ENCODE assay signal across 29 mouse cellular contexts in the genomic region with DNA sequence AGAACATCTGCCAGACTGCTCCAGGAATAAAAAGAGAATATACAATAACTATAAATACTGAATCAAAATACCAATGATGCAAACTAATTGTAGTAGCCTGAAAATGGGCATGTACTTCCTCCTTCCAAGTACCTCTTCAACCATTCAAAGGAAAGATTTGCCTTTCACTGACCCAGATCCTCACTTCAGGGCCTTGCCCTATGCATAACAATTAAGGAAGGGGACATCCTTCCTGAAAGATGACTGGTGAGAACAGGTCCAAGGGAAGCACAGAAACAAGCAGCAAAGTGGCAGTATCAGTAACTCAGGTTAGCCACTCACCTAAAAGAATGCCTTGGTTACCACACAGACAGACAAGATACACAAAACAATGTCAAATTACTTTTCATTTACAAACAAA. TPM values are rescaled to one million over a fixed set of nuclear protein-coding genes. Genes with fewer than 3 reads are reported as not detected.
DNase-seq lines count a peak whose midpoint lies in the region; TF ChIP-seq lines count a peak whose summit lies in the region.
"Had no signal": no experiment of that assay in that cellular context is flagged by ENCODE, and none has a peak within 500 bp of the region (broad histone marks: within the 10 kb centered on the region; RNA-seq: fewer than 3 reads in every experiment).

No protein-coding gene starts in this region.

- peaks cover 0 to 3% of the 10 kb centered on the region in 2 experiments; a peak in 1 of 4 replicates for H3K4me1 ChIP-seq in MEL (ENCODE audit: control insufficient read depth in 1 of 2, insufficient read depth in 2 of 2, low read length in 2 of 2)

- TF ChIP-seq EP300 in MEL (IDR thresholded peaks at IDR 0.05; ENCODE audit: low read depth in 1 of 2, low read length in 2 of 2): no peak

- no peak overlapping the region for H3K9ac ChIP-seq in MEL (ENCODE audit: control insufficient read depth, low read depth, low read length, poor library complexity, severe bottlenecking)

- no peaks in the 10 kb centered on the region for H3K36me3 ChIP-seq in MEL (ENCODE audit: control insufficient read depth in 1 of 2, insufficient read depth in 2 of 2, low read length in 2 of 2)
- H3K36me3 ChIP-seq: G1E had no signal

- H3K79me2 ChIP-seq in MEL (ENCODE audit: control insufficient read depth, insufficient read depth, low read length, poor library complexity): no peaks in the 10 kb centered on the region; the same call in 1 of the 2 replicates

- no peak overlapping the region for H3K27ac ChIP-seq in MEL (ENCODE audit: control insufficient read depth, low read depth, low read length)

- H3K27me3 ChIP-seq in MEL (ENCODE audit: control insufficient read depth in 1 of 2, insufficient read depth in 2 of 2, low read length in 2 of 2): no peaks in the 10 kb centered on the region

- no peak for TF ChIP-seq POLR2A in MEL (IDR thresholded peaks at IDR 0.05; ENCODE audit: control insufficient read depth in 1 of 2, insufficient read depth in 1 of 2, low read depth in 1 of 2, low read length in 2 of 2, poor library complexity in 1 of 2)

- no peak overlapping the region for H3K4me3 ChIP-seq in MEL (ENCODE audit: control insufficient read depth in 1 of 2, insufficient read depth in 1 of 2, low read depth in 2 of 2, low read length in 2 of 2)

- no peak for TF ChIP-seq RAD21 in MEL (IDR thresholded peaks at IDR 0.05; ENCODE audit: low read depth, low read length)

- DNase-seq in ES-CJ7 (ENCODE audit: low read depth, low spot score): peak; percentile 66
- DNase-seq in MEL (ENCODE audit: low read depth, low spot score): peak; percentile 15
- DNase-seq in ZHBTc4 (ENCODE audit: low read depth, low spot score): peak; percentile 61
- DNase-seq in spleen, postnatal 4 days (ENCODE audit: low spot score in 2 of 2): no peak
- DNase-seq in cerebellum, adult 9-10 months: no peak
- DNase-seq in adrenal gland, postnatal 14 days: no peak
- DNase-seq: adrenal gland, adult 2 months; adrenal gland, adult 8-10 months; adrenal gland, postnatal 10 days; adrenal gland, postnatal 25 days; adrenal gland, postnatal 36 days; B cell, adult 2 months; cerebellum, adult 11 months; cerebellum, adult 11-12 months; cerebellum, adult 18-20 months; cerebellum, adult 2 months; cerebellum, adult 8-10 months; cerebellum, adult 9-11 months; cerebellum, postnatal 10 days had no signal

- TF ChIP-seq CTCF in MEL (IDR thresholded peaks at IDR 0.05 in 2 of 3, conservative IDR thresholded peaks at IDR 0.05 in 1 of 3; ENCODE audit: control insufficient read depth in 1 of 3, insufficient read depth in 1 of 3, low read depth in 2 of 3, low read length in 3 of 3, poor library complexity in 1 of 3, severe bottlenecking in 1 of 3): no peak

- no peaks in the 10 kb centered on the region for H3K9me3 ChIP-seq in MEL (replicated peaks; ENCODE audit: insufficient read depth, low read length)
- H3K9me3 ChIP-seq: G1E had no signal

TF ChIP-seq in MEL, 35 proteins besides CTCF, POLR2A, EP300 and RAD21:
- no peak for TF ChIP-seq CHD2 (IDR thresholded peaks at IDR 0.05; ENCODE audit: low read length)
- no peak for TF ChIP-seq SMC3 (IDR thresholded peaks at IDR 0.05; ENCODE audit: low read depth, low read length)
- no peak for TF ChIP-seq ELF1 (IDR thresholded peaks at IDR 0.05; ENCODE audit: low read depth, low read length)
- TF ChIP-seq MAX (IDR thresholded peaks at IDR 0.05; ENCODE audit: low read length): no peak
- TF ChIP-seq BHLHE40 (IDR thresholded peaks at IDR 0.05; ENCODE audit: borderline replicate concordance, low read depth, low read length): no peak
- no peak for TF ChIP-seq HCFC1 (IDR thresholded peaks at IDR 0.05; ENCODE audit: low read depth, low read length)
- no peak for TF ChIP-seq GATA1 (IDR thresholded peaks at IDR 0.05; ENCODE audit: low read depth, low read length)
- no peak for TF ChIP-seq POLR2AphosphoS5 (IDR thresholded peaks at IDR 0.05; ENCODE audit: borderline replicate concordance, low read depth, low read length)
- TF ChIP-seq MEF2A (IDR thresholded peaks at IDR 0.05; ENCODE audit: extremely low read depth, insufficient replicate concordance, low read depth, low read length, poor library complexity, severe bottlenecking): no peak
- no peak for TF ChIP-seq MAFK (IDR thresholded peaks at IDR 0.05; ENCODE audit: borderline replicate concordance, low read depth, low read length)
- no peak for TF ChIP-seq CHD1 (IDR thresholded peaks at IDR 0.05; ENCODE audit: low read depth, low read length)
- no peak for TF ChIP-seq NRF1 (IDR thresholded peaks at IDR 0.05; ENCODE audit: insufficient read depth, low read depth, low read length, poor library complexity, severe bottlenecking)
- no peak for TF ChIP-seq MXI1 (IDR thresholded peaks at IDR 0.05; ENCODE audit: low read depth, low read length)
- TF ChIP-seq USF2 (IDR thresholded peaks at IDR 0.05; ENCODE audit: borderline replicate concordance in 1 of 2, insufficient read depth in 1 of 2, low read depth in 1 of 2, low read length in 2 of 2): no peak
- no peak for TF ChIP-seq POLR2AphosphoS2 (IDR thresholded peaks at IDR 0.05; ENCODE audit: low read length)
- TF ChIP-seq NELFE (IDR thresholded peaks at IDR 0.05; ENCODE audit: low read depth, low read length): no peak
TF ChIP-seq in MEL: peak in this region for 0.

RNA-seq across cellular contexts. Expression of a gene that starts 2.9 kb away (rescaled TPM):
- total RNA-seq in MEL (2012; rRNA removed): 0.81 and 0.95 TPM in 2 replicates
- 1 to 10 TPM in 1 of 2 experiments, not detected in 1; 1.4 TPM for polyA plus RNA-seq in MEL (2012; ENCODE audit: insufficient read depth in 1 of 2, insufficient read length in 2 of 2, low read depth in 1 of 2, low replicate concordance in 2 of 2, missing spikeins in 1 of 2)
- 9.9 and 10.2 TPM in 2 replicates for total RNA-seq in adrenal gland, postnatal 14 days (2021)

RNA-seq across cellular contexts. Expression of a gene that starts 34.9 kb away (rescaled TPM):
- total RNA-seq in MEL (2012; rRNA removed): not detected in 2 replicates
- polyA plus RNA-seq in MEL (2012; ENCODE audit: insufficient read depth in 1 of 2, insufficient read length in 2 of 2, low read depth in 1 of 2, low replicate concordance in 2 of 2, missing spikeins in 1 of 2): not detected
- total RNA-seq in adrenal gland, postnatal 14 days (2021): not detected in 2 replicates
- total RNA-seq: adrenal gland, adult 18-20 months; adrenal gland, adult 2 months; adrenal gland, adult 8-10 months; adrenal gland, postnatal 10 days; adrenal gland, postnatal 25 days; adrenal gland, postnatal 36 days; adrenal gland, postnatal 4 days; CH12.LX had no signal
- polyA plus RNA-seq: activated CD4-positive, CD25-positive, alpha-beta regulatory T cell, adult 4 months; adrenal gland, adult 2 months; C2C12; CD4-positive, CD25-positive, alpha-beta regulatory T cell, adult 4 months; cerebellum, adult 2 months; G1E had no signal

RNA-seq across cellular contexts. Expression of a gene that starts 43.1 kb away (rescaled TPM):
- total RNA-seq in MEL (2012; rRNA removed): not detected in 2 replicates
- polyA plus RNA-seq in MEL (2012; ENCODE audit: insufficient read depth in 1 of 2, insufficient read length in 2 of 2, low read depth in 1 of 2, low replicate concordance in 2 of 2, missing spikeins in 1 of 2): not detected
- total RNA-seq in adrenal gland, postnatal 14 days (2021): not detected in 2 replicates
- total RNA-seq: adrenal gland, adult 18-20 months; adrenal gland, adult 2 months; adrenal gland, adult 8-10 months; adrenal gland, postnatal 10 days; adrenal gland, postnatal 25 days; adrenal gland, postnatal 36 days; adrenal gland, postnatal 4 days; CH12.LX; G1E had no signal
- polyA plus RNA-seq: activated CD4-positive, CD25-positive, alpha-beta regulatory T cell, adult 4 months; adrenal gland, adult 2 months; brain, embryonic 14.5 days; CD4-positive, CD25-positive, alpha-beta regulatory T cell, adult 4 months; cerebellum, adult 2 months; G1E; Patski had no signal

RNA-seq across cellular contexts. Expression of a gene that starts 55.3 kb away (rescaled TPM):
- not detected in 2 replicates for total RNA-seq in MEL (2012; rRNA removed)
- polyA plus RNA-seq in MEL (2012; ENCODE audit: insufficient read depth in 1 of 2, insufficient read length in 2 of 2, low read depth in 1 of 2, low replicate concordance in 2 of 2, missing spikeins in 1 of 2): not detected
- 0.41 and 0.56 TPM in 2 replicates for total RNA-seq in adrenal gland, postnatal 14 days (2021)
- total RNA-seq: CH12.LX, ES-E14 had no signal
- polyA plus RNA-seq: activated CD4-positive, CD25-positive, alpha-beta regulatory T cell, adult 4 months; C2C12; CD4-positive, CD25-positive, alpha-beta regulatory T cell, adult 4 months; G1E; Patski had no signal

Comparison
In these comparisons a context has a peak if more than half of its experiments do, and no peak if none do; other contexts are left out.
1. DNase-seq: peak in ES-CJ7 (single experiment), MEL (single experiment) and ZHBTc4 (single experiment); none in spleen, postnatal 4 days (0 of 2), cerebellum, adult 9-10 months (single experiment) and adrenal gland, postnatal 14 days (single experiment).